Mouse (Mus musculus) spleen, postnatal 36 days (tissue): ENCODE data around the gene Slco3a1.

Source experiments
- DNase-seq, 2 experiments: peaks; one replicate each; pipeline ENCODE4 v3.0.0; 2022; ENCODE audit warnings: low spot score in 2 of 2, mixed read lengths in 1 of 2

Slco3a1 gene

GRCm38 (mm10) chr7:74486083-74486482 is 68.5 kb downstream of the Slco3a1 start:
- no peak for DNase-seq

- DNase-seq: no peak
Observed at GRCm38 (mm10) chr7:74485669-74486068, 68.9 kb downstream of the Slco3a1 start.

- DNase-seq: no peak
Observed at GRCm38 (mm10) chr7:74484024-74484385, 70.6 kb downstream of the Slco3a1 start.

GRCm38 (mm10) chr7:74483294-74484023 is 71.1 kb downstream of the Slco3a1 start:
- no peak for DNase-seq

GRCm38 (mm10) chr7:74471740-74472139 is 82.8 kb downstream of the Slco3a1 start:
- DNase-seq: no peak

GRCm38 (mm10) chr7:74466886-74467285 is 87.7 kb downstream of the Slco3a1 start:
- DNase-seq: no peak

GRCm38 (mm10) chr7:74464638-74465037 is 89.9 kb downstream of the Slco3a1 start:
- DNase-seq: no peak

GRCm38 (mm10) chr7:74462451-74462850 is 92.1 kb downstream of the Slco3a1 start:
- DNase-seq: no peak

- DNase-seq: no peak
Observed at GRCm38 (mm10) chr7:74461736-74462135, 92.8 kb downstream of the Slco3a1 start.

GRCm38 (mm10) chr7:74461146-74461545 is 93.4 kb downstream of the Slco3a1 start:
- no peak for DNase-seq

GRCm38 (mm10) chr7:74459812-74460211 is 94.8 kb downstream of the Slco3a1 start:
- DNase-seq: no peak

GRCm38 (mm10) chr7:74459277-74459676 is 95.3 kb downstream of the Slco3a1 start:
- no peak for DNase-seq

GRCm38 (mm10) chr7:74458475-74459221 is 95.9 kb downstream of the Slco3a1 start:
- DNase-seq: no peak

GRCm38 (mm10) chr7:74457347-74457975 is 97.1 kb downstream of the Slco3a1 start:
- no peak for DNase-seq

GRCm38 (mm10) chr7:74456781-74457180 is 97.8 kb downstream of the Slco3a1 start:
- no peak for DNase-seq

GRCm38 (mm10) chr7:74451047-74451446 is 103.5 kb downstream of the Slco3a1 start:
- no peak for DNase-seq

GRCm38 (mm10) chr7:74449802-74450201 is 104.8 kb downstream of the Slco3a1 start:
- no peak for DNase-seq

- no peak for DNase-seq
Observed at GRCm38 (mm10) chr7:74447781-74448180, 106.8 kb downstream of the Slco3a1 start.

- no peak for DNase-seq
Observed at GRCm38 (mm10) chr7:74445148-74445547, 109.4 kb downstream of the Slco3a1 start.

GRCm38 (mm10) chr7:74442380-74442779 is 112.2 kb downstream of the Slco3a1 start:
- no peak for DNase-seq

GRCm38 (mm10) chr7:74437534-74437933 is 117.0 kb downstream of the Slco3a1 start:
- DNase-seq: no peak

GRCm38 (mm10) chr7:74436642-74437041 is 117.9 kb downstream of the Slco3a1 start:
- DNase-seq: no peak

- no peak for DNase-seq
Observed at GRCm38 (mm10) chr7:74432950-74433349, 121.6 kb downstream of the Slco3a1 start.
